ENCODE assay signal across 33 mouse cellular contexts in the genomic region with DNA sequence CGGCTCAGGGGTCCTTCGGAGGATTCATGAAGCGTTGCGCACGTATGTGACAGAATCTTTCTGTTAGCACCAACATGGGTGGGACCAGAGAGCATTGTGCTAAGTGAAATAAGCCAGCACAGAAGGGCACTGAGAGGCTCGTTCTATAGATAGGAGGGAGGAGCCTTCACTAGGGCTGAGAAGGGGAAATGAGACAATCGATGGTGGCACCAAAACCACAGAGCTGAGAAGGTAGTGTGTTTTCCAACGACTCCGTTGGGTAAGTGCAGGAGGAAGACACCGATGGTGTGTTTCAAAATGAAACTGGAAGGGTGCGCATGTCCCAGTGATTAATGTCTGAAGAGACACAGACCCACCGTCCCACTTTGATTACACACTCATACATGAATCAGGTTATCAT. TPM values are rescaled to one million over a fixed set of nuclear protein-coding genes. Genes with fewer than 3 reads are reported as not detected.
DNase-seq lines count a peak whose midpoint lies in the region; ATAC-seq and TF ChIP-seq lines count a peak whose summit lies in the region.
"Had no signal": no experiment of that assay in that cellular context is flagged by ENCODE, and none has a peak within 500 bp of the region (broad histone marks: within the 10 kb centered on the region; RNA-seq: fewer than 3 reads in every experiment).

No protein-coding gene starts in this region.

- ATAC-seq in common myeloid progenitor, adult 5-6 weeks (replicated peaks; ENCODE audit: low read depth, poor library complexity, severe bottlenecking), result peak; percentile 92
- ATAC-seq in megakaryocyte, adult 5-6 weeks (ENCODE audit: poor library complexity, severe bottlenecking), result peak; percentile 89
- no peak for ATAC-seq in frontal cortex, adult (ENCODE audit: low TSS enrichment)
- no peak for ATAC-seq in hindbrain, postnatal 0 days
- ATAC-seq: activated CD4-positive, CD25-positive, alpha-beta regulatory T cell, adult 4 months; forebrain, embryonic 15.5 days; hindbrain, embryonic 16.5 days; inflammation-experienced regulatory T-cells, adult 6 months; intestine, embryonic 16.5 days had no signal

- TF ChIP-seq CTCF in hindbrain, postnatal 0 days (IDR thresholded peaks at IDR 0.05; ENCODE audit: low read depth), result no peak

- H3K9ac ChIP-seq in hindbrain, postnatal 0 days (replicated peaks; ENCODE audit: low read length), result no peak overlapping the region
- H3K9ac ChIP-seq: embryonic facial prominence, embryonic 13.5 days; forebrain, embryonic 12.5 days; forebrain, embryonic 15.5 days; hindbrain, embryonic 13.5 days had no signal

- no peaks in the 10 kb centered on the region for H3K9me3 ChIP-seq in hindbrain, postnatal 0 days (ENCODE audit: low read length)
- H3K9me3 ChIP-seq: embryonic facial prominence, embryonic 10.5 days; embryonic facial prominence, embryonic 13.5 days; forebrain, embryonic 12.5 days; forebrain, embryonic 15.5 days; hindbrain, embryonic 10.5 days; hindbrain, embryonic 13.5 days had no signal

- no peak overlapping the region for H3K4me2 ChIP-seq in hindbrain, postnatal 0 days (ENCODE audit: low read depth, low read length)
- H3K4me2 ChIP-seq: embryonic facial prominence, embryonic 13.5 days; forebrain, embryonic 12.5 days; forebrain, embryonic 15.5 days; heart, embryonic 11.5 days; hindbrain, embryonic 13.5 days had no signal

- no peaks in the 10 kb centered on the region for H3K36me3 ChIP-seq in hindbrain, postnatal 0 days (ENCODE audit: insufficient read depth, low read length)
- H3K36me3 ChIP-seq: embryonic facial prominence, embryonic 10.5 days; embryonic facial prominence, embryonic 13.5 days; forebrain, embryonic 12.5 days; forebrain, embryonic 15.5 days; hindbrain, embryonic 10.5 days; hindbrain, embryonic 13.5 days had no signal

- H3K4me3 ChIP-seq in hindbrain, postnatal 0 days (ENCODE audit: low read length), result no peak overlapping the region
- H3K4me3 ChIP-seq: embryonic facial prominence, embryonic 10.5 days; embryonic facial prominence, embryonic 13.5 days; erythroblast, embryonic 14.5 days; forebrain, embryonic 12.5 days; forebrain, embryonic 15.5 days; heart, adult 2 months; hindbrain, embryonic 10.5 days; hindbrain, embryonic 13.5 days had no signal

- H3K27ac ChIP-seq in hindbrain, postnatal 0 days, result no peak overlapping the region
- H3K27ac ChIP-seq: embryonic facial prominence, embryonic 10.5 days; embryonic facial prominence, embryonic 13.5 days; forebrain, embryonic 12.5 days; forebrain, embryonic 15.5 days; heart, adult 2 months; hindbrain, embryonic 10.5 days; hindbrain, embryonic 13.5 days had no signal

- no peaks in the 10 kb centered on the region for H3K4me1 ChIP-seq in hindbrain, postnatal 0 days (ENCODE audit: insufficient read depth, low read length)
- H3K4me1 ChIP-seq: embryonic facial prominence, embryonic 10.5 days; embryonic facial prominence, embryonic 13.5 days; forebrain, embryonic 15.5 days; hindbrain, embryonic 13.5 days had no signal

- no peaks in the 10 kb centered on the region for H3K27me3 ChIP-seq in hindbrain, postnatal 0 days (ENCODE audit: insufficient read depth, low read length)
- H3K27me3 ChIP-seq: embryonic facial prominence, embryonic 13.5 days; forebrain, embryonic 12.5 days; forebrain, embryonic 15.5 days; hindbrain, embryonic 13.5 days had no signal

- DNase-seq in heart, adult 11 months, result peak; percentile 6
- DNase-seq in heart, adult 18-20 months, result no peak
- DNase-seq in hindbrain, postnatal 0 days (ENCODE audit: low spot score), result no peak
- DNase-seq: adrenal gland, adult 8-10 months; adrenal gland, postnatal 25 days; cerebellum, adult 11-12 months; cerebellum, adult 8-10 months; cerebellum, postnatal 14 days; embryo, embryonic 11 days; gastrocnemius, postnatal 10 days; gastrocnemius, postnatal 36 days; heart, adult 2 months had no signal

- WGBS in hindbrain, postnatal 0 days, result 94% methylated on average over 12 of the region's 12 CpGs

RNA-seq across cellular contexts. Expression of gene Krtap11-1, which starts 54.7 kb away (rescaled TPM):
- total RNA-seq in heart, adult 18-20 months (2021), result not detected
- total RNA-seq in common myeloid progenitor, adult 5-6 weeks (2017), result not detected in 2 replicates
- total RNA-seq in megakaryocyte, adult 5-6 weeks (2015), result not detected in 2 replicates
- total RNA-seq in megakaryocyte, adult 5-6 weeks (2017), result not detected in 2 replicates
- total RNA-seq in hindbrain, postnatal 0 days (2014; rRNA removed), result not detected in 2 replicates
- polyA plus RNA-seq in hindbrain, postnatal 0 days (2015; fragmentation: Nextera tagmentation; extraction: Ambion mirVana), result not detected in 2 replicates
- total RNA-seq: adrenal gland, adult 8-10 months; adrenal gland, postnatal 25 days; ES-E14; gastrocnemius, adult 18-20 months; gastrocnemius, postnatal 10 days; gastrocnemius, postnatal 36 days; heart, adult 2 months; heart, postnatal 25 days had no signal
- polyA plus RNA-seq: activated CD4-positive, CD25-positive, alpha-beta regulatory T cell, adult 4 months; brain, embryonic 14.5 days; embryonic facial prominence, embryonic 10.5 days; embryonic facial prominence, embryonic 13.5 days; erythroblast, embryonic 14.5 days; forebrain, embryonic 12.5 days; forebrain, embryonic 15.5 days; heart, adult 2 months; heart, embryonic 11.5 days; heart, embryonic 14.5 days; heart, postnatal 0 days; hindbrain, embryonic 10.5 days; hindbrain, embryonic 13.5 days; hindbrain, embryonic 16.5 days; inflammation-experienced regulatory T-cells, adult 6 months; intestine, embryonic 16.5 days had no signal

Comparison
In these comparisons a context has a peak if more than half of its experiments do, and no peak if none do; other contexts are left out.
1. ATAC-seq: peak in common myeloid progenitor, adult 5-6 weeks (single experiment) and megakaryocyte, adult 5-6 weeks (single experiment); none in frontal cortex, adult (single experiment) and hindbrain, postnatal 0 days (single experiment).